Mouse (Mus musculus): ENCODE results near the gene Dennd4c. TPM values are rescaled to one million over a fixed set of nuclear protein-coding genes. Genes with fewer than 3 reads are reported as not detected.

Gene Dennd4c
- polyA plus RNA-seq, 1 experiment from 2014 or later = 3.6 TPM

GRCm38 (mm10) chr4:86725175-86725574 is 23.2 kb upstream of the Dennd4c start:
- Histone ChIP-seq H3K36me3 (replicated peaks) (no peaks in the 10 kb centered on the region), H3K9ac (no peak overlapping the region), H3K4me3 (no peak overlapping the region), H3K9me3 (no peaks in the 10 kb centered on the region), H3K4me1 (no peaks in the 10 kb centered on the region), H3K4me2 (no peak overlapping the region), H3K27me3 (replicated peaks) (no peaks in the 10 kb centered on the region), H3K27ac (no peak overlapping the region)
- no peak for ATAC-seq (replicated peaks)
- 80% methylated on average over 4 of the region's 4 CpGs for WGBS

- H3K36me3 ChIP-seq (replicated peaks) = no peaks in the 10 kb centered on the region
- no peaks in the 10 kb centered on the region for H3K27me3 ChIP-seq (replicated peaks)
- H3K9me3 ChIP-seq = no peaks in the 10 kb centered on the region
- H3K9ac ChIP-seq = no peak overlapping the region
- ATAC-seq (replicated peaks) = no peak
- H3K4me2 ChIP-seq = no peak overlapping the region
- H3K4me3 ChIP-seq = no peak overlapping the region
- no peak overlapping the region for H3K27ac ChIP-seq
- no peaks in the 10 kb centered on the region for H3K4me1 ChIP-seq
- 92% methylated on average over 5 of the region's 5 CpGs for whole genome bisulfite sequencing
Observed at GRCm38 (mm10) chr4:86726141-86726540, 22.2 kb upstream of the Dennd4c start.

- H3K27me3 ChIP-seq (replicated peaks) = no peaks in the 10 kb centered on the region
- no peaks in the 10 kb centered on the region for H3K36me3 ChIP-seq (replicated peaks)
- H3K4me1 ChIP-seq = no peaks in the 10 kb centered on the region
- no peaks in the 10 kb centered on the region for H3K9me3 ChIP-seq
- H3K4me3 ChIP-seq = no peak overlapping the region
- no peak for ATAC-seq (replicated peaks)
- H3K27ac ChIP-seq = no peak overlapping the region
- WGBS = 91% methylated on average over 6 of the region's 6 CpGs
- H3K9ac ChIP-seq = no peak overlapping the region
- H3K4me2 ChIP-seq = no peak overlapping the region
Observed at GRCm38 (mm10) chr4:86729829-86730228, 18.5 kb upstream of the Dennd4c start.

GRCm38 (mm10) chr4:86734088-86734841 is 14.1 kb upstream of the Dennd4c start:
- 88% methylated on average over 19 of the region's 19 CpGs for WGBS
- ATAC-seq (replicated peaks) = no peak

GRCm38 (mm10) chr4:86739308-86739993 is 8.9 kb upstream of the Dennd4c start:
- Histone ChIP-seq H3K9ac (no peak overlapping the region), H3K4me1 (no peaks in the 10 kb centered on the region), H3K4me2 (no peak overlapping the region), H3K9me3 (no peaks in the 10 kb centered on the region), H3K27me3 (replicated peaks) (no peaks in the 10 kb centered on the region), H3K27ac (no peak overlapping the region), H3K36me3 (replicated peaks) (no peaks in the 10 kb centered on the region), H3K4me3 (no peak overlapping the region)
- no peak for ATAC-seq (replicated peaks)
- 80% methylated on average over 5 of the region's 5 CpGs for WGBS

More at GRCm38 (mm10) chr4:86734088-86734841, 14.1 kb upstream of the Dennd4c start:
- Histone ChIP-seq H3K4me2 (no peak overlapping the region), H3K36me3 (replicated peaks) (no peaks in the 10 kb centered on the region), H3K4me3 (no peak overlapping the region), H3K27me3 (replicated peaks) (no peaks in the 10 kb centered on the region), H3K9me3 (no peaks in the 10 kb centered on the region), H3K9ac (no peak overlapping the region), H3K4me1 (no peaks in the 10 kb centered on the region), H3K27ac (no peak overlapping the region)

GRCm38 (mm10) chr4:86749361-86749841 is 1.0 kb downstream of the Dennd4c start:
- H3K27ac ChIP-seq = peak overlapping the region; percentile 76; the same call in 1 of the 2 replicates
- peak overlapping the region; percentile 83 for H3K4me3 ChIP-seq
- no peaks in the 10 kb centered on the region for H3K36me3 ChIP-seq (replicated peaks)
- H3K9ac ChIP-seq = peak overlapping the region; percentile 93
- ATAC-seq (replicated peaks) = no peak; the same call in 1 of the 2 replicates
- H3K9me3 ChIP-seq = no peaks in the 10 kb centered on the region
- no peaks in the 10 kb centered on the region for H3K27me3 ChIP-seq (replicated peaks)
- peaks cover 18% of the 10 kb centered on the region for H3K4me1 ChIP-seq
- peak overlapping the region; percentile 74 for H3K4me2 ChIP-seq
- under 1% methylated on average over 13 of the region's 13 CpGs for WGBS

GRCm38 (mm10) chr4:86750346-86750945 is 2.1 kb downstream of the Dennd4c start:
- ATAC-seq (replicated peaks) = no peak
- 78% methylated on average over 10 of the region's 10 CpGs for WGBS
- Histone ChIP-seq H3K27ac (no peak overlapping the region), H3K9ac (no peak overlapping the region), H3K4me2 (no peak overlapping the region; the same call in 1 of the 2 replicates), H3K36me3 (replicated peaks) (no peaks in the 10 kb centered on the region), H3K4me3 (no peak overlapping the region), H3K9me3 (no peaks in the 10 kb centered on the region), H3K4me1 (peaks cover 18% of the 10 kb centered on the region), H3K27me3 (replicated peaks) (no peaks in the 10 kb centered on the region)

- Histone ChIP-seq H3K27ac (no peak overlapping the region), H3K4me2 (no peak overlapping the region), H3K4me3 (no peak overlapping the region), H3K4me1 (no peaks in the 10 kb centered on the region), H3K27me3 (replicated peaks) (no peaks in the 10 kb centered on the region), H3K9ac (no peak overlapping the region), H3K9me3 (no peaks in the 10 kb centered on the region), H3K36me3 (replicated peaks) (no peaks in the 10 kb centered on the region)
- no peak for ATAC-seq (replicated peaks)
Observed at GRCm38 (mm10) chr4:86764307-86764706, 16.0 kb downstream of the Dennd4c start.

- H3K4me1 ChIP-seq = no peaks in the 10 kb centered on the region
- H3K27ac ChIP-seq = no peak overlapping the region
- no peak overlapping the region for H3K4me3 ChIP-seq
- H3K27me3 ChIP-seq (replicated peaks) = no peaks in the 10 kb centered on the region
- peaks cover 3% of the 10 kb centered on the region; the same call in 1 of the 2 replicates for H3K36me3 ChIP-seq (replicated peaks)
- H3K9me3 ChIP-seq = no peaks in the 10 kb centered on the region
- no peak for ATAC-seq (replicated peaks)
- H3K9ac ChIP-seq = no peak overlapping the region
- H3K4me2 ChIP-seq = no peak overlapping the region
- WGBS = 92% methylated on average over 9 of the region's 9 CpGs
Observed at GRCm38 (mm10) chr4:86777587-86777986, 29.2 kb downstream of the Dennd4c start.

- 0 out of 2 replicates have a peak, but pooled peaks cover 4% of the 10 kb centered on the region for H3K36me3 ChIP-seq (replicated peaks)
- ATAC-seq (replicated peaks) = no peak
- no peaks in the 10 kb centered on the region for H3K9me3 ChIP-seq
- H3K27ac ChIP-seq = no peak overlapping the region
- H3K9ac ChIP-seq = no peak overlapping the region
- WGBS = 60% methylated on average over 2 of the region's 2 CpGs
- H3K4me2 ChIP-seq = no peak overlapping the region
- H3K27me3 ChIP-seq (replicated peaks) = no peaks in the 10 kb centered on the region
- no peaks in the 10 kb centered on the region for H3K4me1 ChIP-seq
- no peak overlapping the region for H3K4me3 ChIP-seq
Observed at GRCm38 (mm10) chr4:86810604-86811003, 62.2 kb downstream of the Dennd4c start.

GRCm38 (mm10) chr4:86814850-86815249 is 66.5 kb downstream of the Dennd4c start:
- Histone ChIP-seq H3K27ac (no peak overlapping the region), H3K4me2 (no peak overlapping the region), H3K36me3 (replicated peaks) (0 out of 2 replicates have a peak, but pooled peaks cover 4% of the 10 kb centered on the region), H3K9ac (no peak overlapping the region), H3K4me3 (no peak overlapping the region), H3K9me3 (no peaks in the 10 kb centered on the region), H3K27me3 (replicated peaks) (no peaks in the 10 kb centered on the region), H3K4me1 (no peaks in the 10 kb centered on the region)
- WGBS = 95% methylated on average over 3 of the region's 3 CpGs
- ATAC-seq (replicated peaks) = no peak

- H3K9ac ChIP-seq = no peak overlapping the region
- WGBS = 84% methylated on average over 2 of the region's 2 CpGs
- no peaks in the 10 kb centered on the region for H3K27me3 ChIP-seq (replicated peaks)
- no peak overlapping the region for H3K27ac ChIP-seq
- H3K4me3 ChIP-seq = no peak overlapping the region
- ATAC-seq (replicated peaks) = no peak
- H3K4me1 ChIP-seq = no peaks in the 10 kb centered on the region
- H3K36me3 ChIP-seq (replicated peaks) = peaks cover 12% of the 10 kb centered on the region; the same call in 1 of the 2 replicates
- no peak overlapping the region for H3K4me2 ChIP-seq
- no peaks in the 10 kb centered on the region for H3K9me3 ChIP-seq
Observed at GRCm38 (mm10) chr4:86823169-86823568, 74.8 kb downstream of the Dennd4c start.
